Mouse (Mus musculus) ES-Bruce4 (cell line): ENCODE measurements at regions not wholly inside any gene's neighbourhood (a gene's known extent, or its start where the extent isn't known, plus 50 kb on each side); places are given as distances from the start of the nearest gene placed in this dataset.

Experiments used
- H3K27ac ChIP-seq: 2 replicates; pipeline ENCODE4 v1.5.1; 2012; ENCODE audit warnings: low read length, inconsistent platforms; ENCODE audit not compliant: insufficient read depth
- H3K27me3 ChIP-seq: 2 replicates; pipeline ENCODE4 v1.6.1; 2012; ENCODE audit warnings: mild to moderate bottlenecking, low read length, inconsistent platforms; ENCODE audit not compliant: control insufficient read depth, poor library complexity, insufficient read depth, severe bottlenecking
- H3K36me3 ChIP-seq: 2 replicates; pipeline ENCODE4 v1.6.1; 2012; ENCODE audit warnings: inconsistent platforms, mild to moderate bottlenecking, low read length, moderate library complexity; ENCODE audit not compliant: control insufficient read depth, poor library complexity, insufficient read depth, severe bottlenecking
- H3K4me1 ChIP-seq: one replicate; pipeline ENCODE4 v1.8.1; 2011; ENCODE audit warnings: low read length; ENCODE audit not compliant: control insufficient read depth, insufficient read depth
- H3K4me3 ChIP-seq: 2 replicates; pipeline ENCODE4 v1.5.1; 2011; ENCODE audit warnings: low read depth, mild to moderate bottlenecking, low read length
- H3K9ac ChIP-seq: 2 replicates; pipeline ENCODE4 v1.6.1; 2012; ENCODE audit warnings: low read depth, mild to moderate bottlenecking, inconsistent platforms; ENCODE audit not compliant: poor library complexity, severe bottlenecking
- H3K9me3 ChIP-seq: replicated peaks from 2 replicates; pipeline ENCODE4 v1.6.1; 2012; ENCODE audit warnings: mild to moderate bottlenecking, low read length, inconsistent platforms; ENCODE audit not compliant: control insufficient read depth, poor library complexity, insufficient read depth, severe bottlenecking
- CTCF ChIP-seq: IDR thresholded peaks from one replicate; pipeline ENCODE4 v1.8.1; 2011; ENCODE audit warnings: low read depth, low read length
- EP300 ChIP-seq: IDR thresholded peaks from 2 replicates; pipeline ENCODE4 v1.6.1; 2011; ENCODE audit warnings: low read depth, low read length; ENCODE audit not compliant: insufficient read depth
- POLR2A ChIP-seq: IDR thresholded peaks from one replicate; pipeline ENCODE4 v1.8.1; 2011; ENCODE audit warnings: low read length; ENCODE audit not compliant: insufficient read depth

GRCm38 (mm10) chr6:52105031-52105593 lies 53.0 kb downstream of the Hoxa1 start:
- Histone ChIP-seq H3K4me1 (peaks cover 2% of the 10 kb centered on the region), H3K4me3 (peak overlapping the region; percentile 20; the same call in 1 of the 2 replicates), H3K9ac (no peak overlapping the region), H3K36me3 (peaks cover 5% of the 10 kb centered on the region), H3K27ac (peak overlapping the region; percentile 84), H3K9me3 (peaks cover 2% of the 10 kb centered on the region; the same call in 1 of the 2 replicates), H3K27me3 (no peaks in the 10 kb centered on the region)
- TF ChIP-seq POLR2A (no peak), EP300 (peak; percentile 86)

GRCm38 (mm10) chr6:52104141-52104540 lies 54.0 kb downstream of the Hoxa1 start:
- Histone ChIP-seq H3K27me3 (no peaks in the 10 kb centered on the region), H3K27ac (peak overlapping the region; percentile 90), H3K9me3 (peaks cover 2% of the 10 kb centered on the region; the same call in 1 of the 2 replicates), H3K4me3 (peak overlapping the region; percentile 72), H3K4me1 (peaks cover 2% of the 10 kb centered on the region), H3K36me3 (peaks cover 5% of the 10 kb centered on the region), H3K9ac (peak overlapping the region; percentile 76)
- no peak for TF ChIP-seq EP300
- TF ChIP-seq POLR2A, result no peak
- no peak for TF ChIP-seq CTCF

- Histone ChIP-seq H3K4me1 (peaks cover 2% of the 10 kb centered on the region), H3K9ac (peak overlapping the region; percentile 76), H3K36me3 (peaks cover 5% of the 10 kb centered on the region), H3K27ac (peak overlapping the region; percentile 90), H3K27me3 (no peaks in the 10 kb centered on the region), H3K4me3 (peak overlapping the region; percentile 72), H3K9me3 (peaks cover 2% of the 10 kb centered on the region; the same call in 1 of the 2 replicates)
- no peak for TF ChIP-seq EP300
- TF ChIP-seq CTCF, result no peak
- TF ChIP-seq POLR2A, result no peak
These were observed 54.5 kb downstream of the Hoxa1 start for GRCm38 (mm10) chr6:52103661-52104060.

- Histone ChIP-seq H3K9ac (peak overlapping the region; percentile 76), H3K27me3 (no peaks in the 10 kb centered on the region), H3K9me3 (peaks cover 2% of the 10 kb centered on the region; the same call in 1 of the 2 replicates), H3K36me3 (peaks cover 4% of the 10 kb centered on the region), H3K4me1 (peaks cover 2% of the 10 kb centered on the region), H3K27ac (peak overlapping the region; percentile 90), H3K4me3 (peak overlapping the region; percentile 68)
- TF ChIP-seq POLR2A, result peak; percentile 24
- no peak for TF ChIP-seq CTCF
- peak; percentile 49; the same call in 1 of the 2 replicates for TF ChIP-seq EP300
These were observed 55.4 kb downstream of the Hoxa1 start for GRCm38 (mm10) chr6:52102699-52103098.

GRCm38 (mm10) chr6:52102179-52102578 lies 55.9 kb downstream of the Hoxa1 start:
- Histone ChIP-seq H3K4me1 (peaks cover 2% of the 10 kb centered on the region), H3K9me3 (peaks cover 1% of the 10 kb centered on the region; the same call in 1 of the 2 replicates)
- TF ChIP-seq POLR2A, result no peak

GRCm38 (mm10) chr6:52101209-52101608 lies 56.9 kb downstream of the Hoxa1 start:
- Histone ChIP-seq H3K4me1 (peaks cover 2% of the 10 kb centered on the region), H3K36me3 (no peaks in the 10 kb centered on the region), H3K9me3 (no peaks in the 10 kb centered on the region), H3K27me3 (no peaks in the 10 kb centered on the region), H3K4me3 (no peak overlapping the region), H3K9ac (no peak overlapping the region), H3K27ac (no peak overlapping the region)
- TF ChIP-seq EP300 (no peak), POLR2A (no peak), CTCF (no peak)

More at GRCm38 (mm10) chr6:52102179-52102578, 55.9 kb downstream of the Hoxa1 start:
- Histone ChIP-seq H3K27ac (no peak overlapping the region), H3K4me3 (no peak overlapping the region), H3K36me3 (no peaks in the 10 kb centered on the region; the same call in 1 of the 2 replicates), H3K9ac (no peak overlapping the region), H3K27me3 (no peaks in the 10 kb centered on the region)
